Mouse (Mus musculus): Measurements from ENCODE around the gene Psma5. TPM values are rescaled to one million over a fixed set of nuclear protein-coding genes. Genes with fewer than 3 reads are reported as not detected.

The Psma5 gene
- polyA plus RNA-seq, 1 experiment, result 55.0 TPM

GRCm38 (mm10) chr3:108212406-108212805, 44.3 kb upstream of the Psma5 start:
- WGBS, result 66% methylated on average over 8 of the region's 8 CpGs
- Histone ChIP-seq H3K4me3 (ENCODE audit: insufficient read depth, low read depth, low read length) (no peak overlapping the region), H3K27me3 (replicated peaks; ENCODE audit: control insufficient read depth, insufficient read depth, low read length) (no peaks in the 10 kb centered on the region), H3K27ac (ENCODE audit: insufficient read depth, low read depth, low read length) (no peak overlapping the region), H3K36me3 (ENCODE audit: control insufficient read depth, insufficient read depth, low read length) (no peaks in the 10 kb centered on the region), H3K4me1 (ENCODE audit: control insufficient read depth, insufficient read depth, low read length) (peaks cover 6% of the 10 kb centered on the region; the same call in 1 of the 2 replicates)
- peak; percentile 78 for DNase-seq
- no peak; the same call in 1 of the 2 replicates for TF ChIP-seq CTCF (conservative IDR thresholded peaks at IDR 0.05; ENCODE audit: insufficient read depth, insufficient read length, low read depth, low read length)

GRCm38 (mm10) chr3:108214734-108215133, 42.0 kb upstream of the Psma5 start:
- peaks cover 1% of the 10 kb centered on the region; the same call in 1 of the 2 replicates for H3K4me1 ChIP-seq (ENCODE audit: control insufficient read depth, insufficient read depth, low read length)
- no peak overlapping the region for H3K4me3 ChIP-seq (ENCODE audit: insufficient read depth, low read depth, low read length)
- no peaks in the 10 kb centered on the region for H3K27me3 ChIP-seq (replicated peaks; ENCODE audit: control insufficient read depth, insufficient read depth, low read length)
- WGBS, result 28% methylated on average over 5 of the region's 5 CpGs
- no peak overlapping the region for H3K27ac ChIP-seq (ENCODE audit: insufficient read depth, low read depth, low read length)
- H3K36me3 ChIP-seq (ENCODE audit: control insufficient read depth, insufficient read depth, low read length), result no peaks in the 10 kb centered on the region
- DNase-seq, result no peak
- no peak for TF ChIP-seq CTCF (conservative IDR thresholded peaks at IDR 0.05; ENCODE audit: insufficient read depth, insufficient read length, low read depth, low read length)

DNA sequence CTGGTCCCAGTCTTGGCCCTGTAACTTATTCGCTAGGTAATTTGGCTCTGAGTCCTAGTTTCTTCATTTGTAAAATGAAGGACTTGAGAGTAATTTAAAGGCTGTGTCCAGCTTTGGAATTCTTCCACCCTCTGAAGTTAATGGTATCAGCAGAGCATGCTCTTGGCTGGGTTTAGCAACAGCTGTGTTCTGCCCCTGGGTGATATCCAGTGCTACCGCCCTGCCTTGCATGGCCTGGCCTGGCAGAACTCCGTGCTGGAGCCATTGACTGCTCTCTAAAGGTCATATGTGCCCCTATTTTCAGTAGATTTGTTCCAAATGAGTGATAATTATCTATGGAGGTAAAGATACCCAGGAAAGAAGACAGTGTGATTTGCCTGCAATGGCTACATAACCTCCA, 36.1 kb upstream of the Psma5 start:
- Histone ChIP-seq H3K27me3 (replicated peaks; ENCODE audit: control insufficient read depth, insufficient read depth, low read length) (no peaks in the 10 kb centered on the region), H3K4me3 (ENCODE audit: insufficient read depth, low read depth, low read length) (no peak overlapping the region), H3K36me3 (ENCODE audit: control insufficient read depth, insufficient read depth, low read length) (no peaks in the 10 kb centered on the region), H3K27ac (ENCODE audit: insufficient read depth, low read depth, low read length) (no peak overlapping the region), H3K4me1 (ENCODE audit: control insufficient read depth, insufficient read depth, low read length) (no peaks in the 10 kb centered on the region)
- DNase-seq, result no peak
- WGBS, result 50% methylated on average over 3 of the region's 3 CpGs
- TF ChIP-seq CTCF (conservative IDR thresholded peaks at IDR 0.05; ENCODE audit: insufficient read depth, insufficient read length, low read depth, low read length), result no peak
- TF ChIP-seq POLR2A (IDR thresholded peaks at IDR 0.05; ENCODE audit: low read depth, low read length), result no peak

DNA sequence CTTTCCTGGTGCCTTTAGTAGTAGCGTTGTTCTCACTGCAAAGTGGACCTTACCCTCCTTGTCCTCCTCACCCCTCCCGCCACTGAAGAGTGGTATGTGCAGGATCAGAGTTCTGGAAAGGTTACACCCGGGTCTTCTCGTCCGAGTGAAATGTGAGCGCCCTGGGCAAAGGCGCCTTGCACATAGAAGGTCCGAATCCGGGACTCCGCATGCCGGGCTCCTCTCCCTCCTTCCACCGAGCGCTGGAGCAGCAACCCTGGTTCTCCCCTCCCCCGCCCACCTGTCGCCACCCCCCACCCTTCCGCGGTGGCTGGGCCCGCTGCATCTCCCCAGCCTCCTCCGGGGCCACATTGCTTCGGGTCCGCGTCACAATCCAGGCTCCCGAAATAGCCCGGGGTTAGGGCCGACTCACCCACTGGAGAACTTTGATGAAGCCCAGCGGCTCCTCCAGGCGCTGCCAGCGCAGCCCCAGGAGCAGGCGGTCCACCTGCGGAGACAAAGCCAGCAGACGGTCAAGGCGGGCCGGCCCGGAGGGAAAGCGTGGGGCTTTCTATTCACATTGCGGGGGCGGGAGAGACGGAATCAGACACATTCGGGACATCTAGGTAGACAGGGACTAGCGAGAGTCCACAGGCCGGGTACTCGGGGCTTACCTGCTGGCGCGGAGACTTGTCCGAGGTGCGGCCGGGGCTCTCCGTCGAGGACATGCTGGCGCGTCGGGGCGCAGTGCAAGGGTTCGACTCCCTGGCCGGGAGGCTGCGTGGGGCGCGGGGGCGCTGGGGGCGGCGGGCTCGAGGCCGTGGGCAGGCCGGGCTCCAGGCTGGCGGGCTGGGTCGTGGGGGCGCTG, 30.8 kb upstream of the Psma5 start:
- peak overlapping the region; percentile 75 for H3K27ac ChIP-seq (ENCODE audit: insufficient read depth, low read depth, low read length)
- H3K27me3 ChIP-seq (replicated peaks; ENCODE audit: control insufficient read depth, insufficient read depth, low read length), result no peaks in the 10 kb centered on the region
- no peaks in the 10 kb centered on the region; the same call in 1 of the 2 replicates for H3K4me1 ChIP-seq (ENCODE audit: control insufficient read depth, insufficient read depth, low read length)
- TF ChIP-seq POLR2A (IDR thresholded peaks at IDR 0.05; ENCODE audit: low read depth, low read length), result no peak
- no peak for TF ChIP-seq CTCF (conservative IDR thresholded peaks at IDR 0.05; ENCODE audit: insufficient read depth, insufficient read length, low read depth, low read length)
- H3K4me3 ChIP-seq (ENCODE audit: insufficient read depth, low read depth, low read length), result peak overlapping the region; percentile 66
- no peaks in the 10 kb centered on the region for H3K36me3 ChIP-seq (ENCODE audit: control insufficient read depth, insufficient read depth, low read length)
- WGBS, result 4% methylated on average over 65 of the region's 67 CpGs
- peak; percentile 90 for DNase-seq

- no peak for TF ChIP-seq CTCF (conservative IDR thresholded peaks at IDR 0.05; ENCODE audit: insufficient read depth, insufficient read length, low read depth, low read length)
- TF ChIP-seq POLR2A (IDR thresholded peaks at IDR 0.05; ENCODE audit: low read depth, low read length), result no peak
- no peaks in the 10 kb centered on the region for H3K36me3 ChIP-seq (ENCODE audit: control insufficient read depth, insufficient read depth, low read length)
- peak within 1 kb of the TSS; percentile 77 for H3K27ac ChIP-seq (ENCODE audit: insufficient read depth, low read depth, low read length)
- H3K27me3 ChIP-seq (replicated peaks; ENCODE audit: control insufficient read depth, insufficient read depth, low read length), result no peaks in the 10 kb centered on the region
- no peaks in the 10 kb centered on the region; the same call in 1 of the 2 replicates for H3K4me1 ChIP-seq (ENCODE audit: control insufficient read depth, insufficient read depth, low read length)
- DNase-seq, result peak; percentile 91
- peak within 1 kb of the TSS; percentile 66 for H3K4me3 ChIP-seq (ENCODE audit: insufficient read depth, low read depth, low read length)
- WGBS, result 5% methylated on average over 44 of the region's 44 CpGs
These were observed 30.0 kb upstream of the Psma5 start, which contains the start of gene Sypl2 for GRCm38 (mm10) chr3:108226558-108227350. Gene Sypl2, minus strand, starts transcription at chr3:108226648.

GRCm38 (mm10) chr3:108227521-108227920, 29.2 kb upstream of the Psma5 start:
- Histone ChIP-seq H3K4me1 (ENCODE audit: control insufficient read depth, insufficient read depth, low read length) (peaks cover 4% of the 10 kb centered on the region; the same call in 1 of the 2 replicates), H3K27ac (ENCODE audit: insufficient read depth, low read depth, low read length) (peak overlapping the region; percentile 77; the same call in 1 of the 2 replicates)

DNA sequence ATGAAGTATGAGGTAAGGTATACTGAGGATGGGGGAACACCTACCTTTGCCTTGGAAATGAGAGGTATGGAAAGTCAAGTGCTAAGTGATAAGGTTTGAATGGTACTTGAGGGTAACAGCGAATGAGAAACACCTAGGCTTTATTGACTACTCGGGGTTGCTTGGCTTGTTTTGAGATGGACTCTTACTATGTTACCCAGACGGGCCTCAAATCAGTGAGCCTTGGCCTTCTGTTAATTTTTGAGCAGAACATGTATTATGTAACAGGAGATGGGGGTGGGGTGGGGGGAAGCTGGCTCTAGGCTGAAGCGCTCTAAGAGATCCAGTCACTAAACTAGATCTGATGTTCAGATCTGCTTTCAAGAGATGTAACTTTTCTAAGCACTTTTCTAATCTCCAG, 25.1 kb upstream of the Psma5 start:
- TF ChIP-seq CTCF (conservative IDR thresholded peaks at IDR 0.05; ENCODE audit: insufficient read depth, insufficient read length, low read depth, low read length), result no peak
- no peak for TF ChIP-seq POLR2A (IDR thresholded peaks at IDR 0.05; ENCODE audit: low read depth, low read length)
- WGBS, result 38% methylated on average over 4 of the region's 4 CpGs

More at GRCm38 (mm10) chr3:108227521-108227920, 29.2 kb upstream of the Psma5 start:
- TF ChIP-seq POLR2A (IDR thresholded peaks at IDR 0.05; ENCODE audit: low read depth, low read length), result no peak
- TF ChIP-seq CTCF (conservative IDR thresholded peaks at IDR 0.05; ENCODE audit: insufficient read depth, insufficient read length, low read depth, low read length), result no peak
- no peaks in the 10 kb centered on the region for H3K36me3 ChIP-seq (ENCODE audit: control insufficient read depth, insufficient read depth, low read length)
- H3K27me3 ChIP-seq (replicated peaks; ENCODE audit: control insufficient read depth, insufficient read depth, low read length), result no peaks in the 10 kb centered on the region
- peak overlapping the region; percentile 66 for H3K4me3 ChIP-seq (ENCODE audit: insufficient read depth, low read depth, low read length)
- peak; percentile 88 for DNase-seq
- 48% methylated on average over 2 of the region's 2 CpGs for WGBS

More for the DNA sequence above, 25.1 kb upstream of the Psma5 start:
- Histone ChIP-seq H3K4me3 (ENCODE audit: insufficient read depth, low read depth, low read length) (no peak overlapping the region), H3K27ac (ENCODE audit: insufficient read depth, low read depth, low read length) (peak overlapping the region; percentile 59; the same call in 1 of the 2 replicates), H3K27me3 (replicated peaks; ENCODE audit: control insufficient read depth, insufficient read depth, low read length) (no peaks in the 10 kb centered on the region), H3K4me1 (ENCODE audit: control insufficient read depth, insufficient read depth, low read length) (peaks cover 4% of the 10 kb centered on the region; the same call in 1 of the 2 replicates), H3K36me3 (ENCODE audit: control insufficient read depth, insufficient read depth, low read length) (no peaks in the 10 kb centered on the region)
- DNase-seq, result peak; percentile 67
